Mouse (Mus musculus) CH12.LX (cell line): ENCODE results near the gene Cc2d2a.

Experiments used
- NRF1 ChIP-seq: IDR thresholded peaks from 2 replicates; pipeline ENCODE4 v1.6.1; 2014; ENCODE audit warnings: low read depth, mild to moderate bottlenecking, inconsistent platforms, low read length, improper control_type of control experiment, moderate library complexity
- SMC3 ChIP-seq: IDR thresholded peaks from 2 replicates; pipeline ENCODE4 v1.6.1; 2011; ENCODE audit warnings: low read depth, low read length, improper control_type of control experiment

GRCm38 (mm10) chr5:43771555-43771954 is 109.4 kb downstream of the Cc2d2a start:
- TF ChIP-seq SMC3 = no peak
- no peak for TF ChIP-seq NRF1
